Mouse (Mus musculus) forelimb bud, embryonic 11.5 days (tissue): ENCODE data around the gene Ube3b.
A peak's percentile ranks its signal among the peaks of the same experiment; 100 is the strongest.

Experiments used
- DNase-seq: peaks from one replicate; pipeline ENCODE4 v3.0.0-alpha.2; 2012; ENCODE audit warnings: low read depth, low spot score

The Ube3b gene

GRCm38 (mm10) chr5:114423961-114424360 lies 43.6 kb downstream of the Ube3b start:
- DNase-seq, result no peak

- DNase-seq, result no peak
Observed at GRCm38 (mm10) chr5:114426732-114427131, 46.3 kb downstream of the Ube3b start.

GRCm38 (mm10) chr5:114428621-114429020 lies 48.2 kb downstream of the Ube3b start:
- no peak for DNase-seq

GRCm38 (mm10) chr5:114429781-114430180 lies 49.4 kb downstream of the Ube3b start:
- DNase-seq, result no peak

- no peak for DNase-seq
Observed at GRCm38 (mm10) chr5:114434359-114434758, 54.0 kb downstream of the Ube3b start.

GRCm38 (mm10) chr5:114435588-114435987 lies 55.2 kb downstream of the Ube3b start:
- DNase-seq, result no peak

- DNase-seq, result peak; percentile 98
Observed at GRCm38 (mm10) chr5:114443566-114444367, 63.4 kb downstream of the Ube3b start, which contains the start of the genes Mmab and Mvk. Gene Mmab, minus strand, starts transcription at chr5:114444060. Gene Mvk, plus strand, starts transcription at chr5:114444269.

GRCm38 (mm10) chr5:114444368-114444692 lies 63.9 kb downstream of the Ube3b start:
- DNase-seq, result no peak

GRCm38 (mm10) chr5:114449011-114449410 lies 68.6 kb downstream of the Ube3b start:
- no peak for DNase-seq

- no peak for DNase-seq
Observed at GRCm38 (mm10) chr5:114456287-114456686, 75.9 kb downstream of the Ube3b start.

GRCm38 (mm10) chr5:114456995-114457605 lies 76.7 kb downstream of the Ube3b start:
- DNase-seq, result no peak

GRCm38 (mm10) chr5:114461238-114461637 lies 80.8 kb downstream of the Ube3b start:
- peak; percentile 80 for DNase-seq

- DNase-seq, result no peak
Observed at GRCm38 (mm10) chr5:114462067-114463040, 81.9 kb downstream of the Ube3b start.

- DNase-seq, result no peak
Observed at GRCm38 (mm10) chr5:114464561-114464960, 84.2 kb downstream of the Ube3b start.

GRCm38 (mm10) chr5:114465641-114466040 lies 85.2 kb downstream of the Ube3b start:
- no peak for DNase-seq

- no peak for DNase-seq
Observed at GRCm38 (mm10) chr5:114467019-114467418, 86.6 kb downstream of the Ube3b start.

GRCm38 (mm10) chr5:114467430-114467829 lies 87.0 kb downstream of the Ube3b start:
- DNase-seq, result peak; percentile 70

GRCm38 (mm10) chr5:114468007-114468406 lies 87.6 kb downstream of the Ube3b start:
- DNase-seq, result no peak

GRCm38 (mm10) chr5:114470359-114470758 lies 90.0 kb downstream of the Ube3b start:
- DNase-seq, result no peak
